Mouse (Mus musculus) cerebellum, adult 9-10 months (tissue): ENCODE measurements around the gene Cables2.

Source experiments
- DNase-seq: peaks from one replicate; pipeline ENCODE4 v3.0.0; 2022

The Cables2 gene

DNA sequence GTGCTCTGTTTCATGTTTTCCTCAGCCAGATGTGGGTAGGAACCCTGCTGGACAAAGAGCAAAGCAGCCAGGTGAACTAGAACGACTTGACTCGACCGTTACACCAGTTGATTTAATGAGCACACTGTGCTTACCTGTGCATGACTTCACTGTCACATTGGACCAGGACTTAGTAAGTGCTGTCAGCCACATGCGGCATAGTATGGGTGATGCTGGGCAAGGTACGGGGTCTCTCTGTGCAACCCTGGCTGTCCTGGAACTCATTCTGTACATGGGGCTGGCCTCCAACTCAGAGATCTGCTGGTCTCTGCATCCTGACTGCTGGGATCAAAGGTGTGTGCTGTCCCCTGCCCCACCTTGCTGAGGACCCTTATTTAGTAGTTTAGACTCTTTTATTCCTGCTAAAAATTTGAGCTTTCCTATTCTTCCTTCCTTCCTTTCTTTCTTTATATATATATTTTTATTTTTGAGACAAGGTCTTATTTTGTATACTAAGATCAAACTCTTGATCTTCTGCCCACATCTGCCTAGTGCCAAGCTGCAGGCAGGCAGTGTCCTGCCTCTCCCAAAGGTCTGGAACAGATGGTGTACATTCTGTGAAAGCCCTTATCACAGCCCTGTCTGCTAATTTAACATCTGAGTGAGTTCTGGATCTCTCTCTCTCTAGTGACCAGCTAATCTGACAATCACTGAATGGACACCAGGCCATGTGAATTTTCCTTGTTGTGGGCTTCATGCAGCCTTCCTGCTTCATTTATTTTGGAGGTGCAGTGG, 18.7 kb downstream of the Cables2 start:
- peak; percentile 17 for DNase-seq

- peak; percentile 6 for DNase-seq
These were observed 21.5 kb downstream of the Cables2 start for GRCm38 (mm10) chr2:180251838-180252237.

DNA sequence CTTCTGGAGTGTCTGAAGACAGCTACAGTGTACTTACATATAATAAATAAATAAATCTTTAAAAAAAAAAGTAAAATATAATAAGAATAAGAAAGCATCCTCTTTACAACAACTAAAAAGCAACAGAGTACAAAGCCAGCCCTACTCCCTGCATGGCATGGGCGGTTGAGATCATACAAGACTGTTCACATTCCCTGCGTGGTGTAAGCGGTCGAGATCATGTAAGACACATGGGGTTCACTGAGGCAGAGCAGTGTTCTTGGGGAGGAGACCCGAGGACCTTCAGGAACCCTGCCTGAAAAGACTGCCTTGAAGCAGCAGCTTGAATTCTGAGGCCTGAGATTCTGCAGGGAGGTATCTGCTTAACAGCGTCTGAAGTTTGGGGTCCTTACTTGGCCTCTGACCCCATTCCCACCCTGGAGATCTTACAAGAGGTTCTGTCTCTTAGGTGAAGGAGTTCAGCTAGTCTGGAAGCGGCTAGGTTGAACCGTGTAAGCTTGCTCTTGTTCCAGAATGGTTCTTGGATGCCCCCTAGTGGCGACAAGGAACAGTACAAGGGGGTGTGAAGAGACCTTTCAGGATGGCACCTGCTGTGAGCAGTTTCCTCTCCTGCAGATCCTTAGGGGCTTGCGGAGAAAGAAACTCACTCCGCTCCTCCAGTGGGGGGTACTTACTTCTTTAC, 22.2 kb downstream of the Cables2 start:
- DNase-seq = peak; percentile 84

- no peak for DNase-seq
These were observed 24.2 kb downstream of the Cables2 start for GRCm38 (mm10) chr2:180248947-180249660.

DNA sequence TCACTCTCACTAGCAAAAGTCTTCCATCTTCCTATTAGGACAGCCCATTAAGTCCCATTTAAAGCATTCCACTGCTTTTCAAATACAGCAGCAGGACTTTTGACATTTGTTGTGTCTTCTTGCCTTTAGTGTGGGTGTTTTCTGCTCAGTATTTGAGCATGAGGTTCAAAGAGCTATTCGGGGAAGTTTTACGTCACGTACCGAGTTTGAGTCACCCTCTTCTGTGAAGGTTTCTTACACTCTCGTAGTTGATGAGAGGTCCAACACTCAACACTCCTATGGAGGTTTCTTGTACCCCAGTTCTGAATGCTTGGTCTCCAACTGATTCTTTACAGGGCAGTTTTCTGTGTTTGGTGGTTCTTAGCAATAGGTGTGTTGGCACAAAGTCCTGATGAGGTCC, 25.4 kb downstream of the Cables2 start:
- DNase-seq = no peak

- no peak for DNase-seq
These were observed 30.2 kb downstream of the Cables2 start for GRCm38 (mm10) chr2:180243108-180243507.

- DNase-seq = no peak
These were observed 34.7 kb downstream of the Cables2 start for GRCm38 (mm10) chr2:180238591-180238990.

GRCm38 (mm10) chr2:180237601-180238345, 35.5 kb downstream of the Cables2 start:
- no peak for DNase-seq

DNA sequence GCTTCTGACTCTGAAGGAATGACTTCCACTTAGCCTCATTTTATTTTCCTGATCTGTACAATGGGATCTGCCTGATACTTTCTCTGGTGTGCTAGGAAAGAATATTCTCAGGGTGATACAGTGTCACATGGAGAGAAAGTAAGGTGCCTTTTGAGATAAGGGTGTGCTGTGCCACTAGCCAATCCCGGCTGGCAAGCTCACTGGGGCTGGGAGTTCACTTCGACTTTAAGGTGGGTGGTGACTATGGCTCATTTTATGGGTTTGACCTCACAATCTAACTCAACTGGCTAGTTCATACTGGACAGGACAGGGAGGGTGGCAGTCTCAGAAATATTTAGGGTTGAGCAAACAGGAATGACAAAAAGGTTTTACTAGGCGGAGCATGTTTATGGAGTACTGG, 36.4 kb downstream of the Cables2 start:
- no peak for DNase-seq

GRCm38 (mm10) chr2:180236500-180236899, 36.8 kb downstream of the Cables2 start:
- DNase-seq = no peak

GRCm38 (mm10) chr2:180235788-180236187, 37.5 kb downstream of the Cables2 start:
- no peak for DNase-seq

- no peak for DNase-seq
These were observed 38.3 kb downstream of the Cables2 start for GRCm38 (mm10) chr2:180234980-180235379.

- no peak for DNase-seq
These were observed 38.9 kb downstream of the Cables2 start for GRCm38 (mm10) chr2:180234353-180234752.

GRCm38 (mm10) chr2:180233101-180233904, 40.0 kb downstream of the Cables2 start:
- DNase-seq = no peak

DNA sequence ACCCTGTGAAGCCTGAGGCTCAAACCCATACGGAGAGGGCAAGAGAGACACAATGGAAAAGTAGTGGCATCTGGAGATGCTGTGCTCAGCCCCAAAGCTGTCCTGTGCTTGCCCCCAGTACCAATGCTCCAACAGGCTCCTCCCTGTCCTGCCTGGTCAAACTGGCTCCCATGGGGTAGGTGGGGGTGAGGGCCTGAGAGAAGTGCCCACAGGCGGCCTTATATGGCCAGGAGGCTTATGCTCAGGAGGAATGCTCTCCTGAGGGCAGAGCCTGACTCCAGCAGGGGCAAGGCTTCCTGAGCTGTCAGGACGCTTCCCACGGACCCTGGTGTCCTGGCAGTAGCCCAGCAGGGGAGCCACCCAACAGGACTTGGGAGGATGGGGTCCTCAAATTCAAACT, 42.8 kb downstream of the Cables2 start:
- no peak for DNase-seq

DNA sequence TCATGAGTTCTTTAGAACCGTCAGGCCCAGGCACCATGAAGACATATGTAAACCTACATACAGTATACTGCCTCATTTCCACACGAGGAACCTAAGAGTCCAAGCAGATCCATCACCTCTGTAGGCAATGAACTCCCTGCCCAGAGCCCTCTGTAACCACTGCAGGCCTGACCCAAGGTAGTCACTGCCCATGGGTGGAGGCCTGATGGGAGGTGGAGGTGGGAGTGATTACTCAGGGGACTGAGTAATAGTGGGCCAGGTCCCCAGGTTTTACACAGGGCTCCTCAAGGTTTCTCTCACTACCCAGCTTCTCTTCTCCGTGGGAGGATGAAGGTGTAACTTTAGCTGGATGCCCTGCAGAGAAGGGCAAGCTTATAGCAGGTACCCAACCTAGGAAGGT, 44.2 kb downstream of the Cables2 start:
- DNase-seq = no peak

DNA sequence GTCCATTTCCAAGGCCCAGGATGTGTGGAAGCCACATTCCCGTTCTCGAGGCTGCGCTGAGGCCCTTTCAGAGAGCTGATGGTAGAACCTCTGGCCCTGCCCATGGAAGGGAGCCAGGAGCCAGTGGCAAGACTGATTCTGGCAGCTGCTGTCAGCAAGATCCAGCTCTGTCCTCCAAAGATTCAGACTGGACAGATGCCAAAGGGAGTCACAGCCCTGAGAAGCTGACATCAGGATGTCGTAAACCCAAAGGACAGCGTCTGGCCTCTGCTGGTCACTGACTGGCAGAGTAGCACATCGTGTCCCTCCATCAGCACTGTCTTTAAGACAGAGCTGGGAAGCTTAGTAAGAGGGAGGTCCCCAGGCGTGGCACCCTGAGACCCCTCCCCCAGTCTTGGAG, 44.7 kb downstream of the Cables2 start:
- no peak for DNase-seq

GRCm38 (mm10) chr2:180228060-180228458, 45.2 kb downstream of the Cables2 start:
- DNase-seq = no peak

DNA sequence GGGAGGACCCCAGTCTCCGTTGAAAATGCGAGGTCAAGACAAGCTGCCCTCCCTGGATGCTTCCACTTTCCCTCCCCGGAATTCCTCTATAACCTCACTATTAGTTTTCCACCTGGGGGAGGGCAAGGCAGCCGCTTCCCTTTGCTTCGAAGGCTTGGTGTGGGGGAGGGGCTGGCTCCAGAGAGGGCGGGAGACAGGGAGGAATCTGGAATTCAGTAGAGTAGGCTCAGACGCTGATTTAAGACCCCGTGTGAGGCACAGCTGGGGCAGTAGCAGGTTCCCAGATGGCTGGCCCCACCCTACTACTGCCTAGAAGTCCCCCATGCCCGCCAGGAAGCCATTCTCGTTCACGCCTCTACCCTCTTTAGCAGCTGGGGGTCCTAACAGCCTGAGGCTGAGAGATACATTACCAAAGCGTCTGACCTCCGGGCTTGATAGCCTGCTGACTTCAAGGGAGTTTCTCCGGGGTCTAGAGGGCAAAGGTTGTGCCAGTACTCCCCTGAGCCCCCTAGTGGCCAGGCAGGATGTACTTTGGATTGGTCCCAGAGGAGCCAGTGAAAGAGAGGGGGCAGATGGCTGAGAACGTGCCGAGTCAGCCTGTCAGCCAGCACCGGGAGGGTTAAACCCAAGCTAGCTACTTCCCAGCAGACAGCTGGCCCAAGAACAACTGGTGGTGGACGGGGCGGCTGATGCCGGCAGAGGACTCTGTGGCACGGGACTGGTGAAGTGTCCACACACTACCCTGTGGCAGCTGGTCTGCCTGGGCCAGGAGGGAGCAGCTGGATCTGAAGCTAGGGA, 45.8 kb downstream of the Cables2 start:
- no peak for DNase-seq

GRCm38 (mm10) chr2:180225762-180226378, 47.4 kb downstream of the Cables2 start, which contains the start of gene Lama5:
TSS of gene Lama5 (minus strand) at chr2:180225859.
- no peak for DNase-seq
